Mouse (Mus musculus) lung, postnatal 0 days (tissue): ENCODE measurements at regions not wholly inside any gene's neighbourhood (a gene's known extent, or its start where the extent isn't known, plus 50 kb on each side); places are given as distances from the start of the nearest gene placed in this dataset.
A peak's percentile ranks its signal among the peaks of the same experiment; 100 is the strongest.

Source experiments
- ATAC-seq: fragments of 200-750 bp; cut with Nextera tagmentation; 2 replicates; pipeline ENCODE4 v1.8.0; 2017; ENCODE audit warnings: moderate library complexity
- DNase-seq: peaks from one replicate; pipeline ENCODE4 v3.0.0-alpha.2; 2016; ENCODE audit warnings: low spot score
- H3K27ac ChIP-seq: fragments of 300-500 bp; sonication (generic); 2 replicates; pipeline ENCODE4 v1.5.1; 2014; ENCODE audit warnings: antibody characterized with exemption, mild to moderate bottlenecking, low read length, mixed read lengths
- H3K27me3 ChIP-seq: fragments of 300-500 bp; sonication (generic); replicated peaks from 2 replicates; pipeline ENCODE4 v1.6.1; 2014; ENCODE audit warnings: low read length, mixed read lengths; ENCODE audit not compliant: insufficient read depth
- H3K36me3 ChIP-seq: fragments of 300-500 bp; sonication (generic); 2 replicates; pipeline ENCODE4 v1.6.1; 2014; ENCODE audit warnings: low read length, mixed read lengths; ENCODE audit not compliant: insufficient read depth
- H3K4me1 ChIP-seq: fragments of 300-500 bp; sonication (generic); 2 replicates; pipeline ENCODE4 v1.6.1; 2014; ENCODE audit warnings: antibody characterized with exemption, low read depth, low read length, mixed read lengths; ENCODE audit not compliant: insufficient read depth
- H3K4me2 ChIP-seq: fragments of 300-500 bp; sonication (generic); replicated peaks from 2 replicates; pipeline ENCODE4 v1.6.1; 2014; ENCODE audit warnings: low read depth, mild to moderate bottlenecking, low read length, moderate library complexity, mixed read lengths
- H3K4me3 ChIP-seq: fragments of 300-500 bp; sonication (generic); 2 replicates; pipeline ENCODE4 v1.5.1; 2014; ENCODE audit warnings: low read depth, low read length
- H3K9ac ChIP-seq: fragments of 300-500 bp; sonication (generic); replicated peaks from 2 replicates; pipeline ENCODE4 v1.6.1; 2014; ENCODE audit warnings: low read depth, mild to moderate bottlenecking
- H3K9me3 ChIP-seq: fragments of 300-500 bp; sonication (generic); 2 replicates; pipeline ENCODE4 v1.6.1; 2016; ENCODE audit warnings: low read length, mixed read lengths
- CTCF ChIP-seq: IDR thresholded peaks from 2 replicates; pipeline ENCODE4 v1.5.1; 2016; ENCODE audit warnings: antibody characterized with exemption, mild to moderate bottlenecking
- EP300 ChIP-seq: IDR thresholded peaks from 2 replicates; pipeline ENCODE4 v1.6.1; 2016; ENCODE audit warnings: antibody characterized with exemption, mild to moderate bottlenecking, control low read depth
- WGBS: fragments of 180-500 bp; shearing (Covaris S2); extraction: QIAGEN DNeasy Blood & Tissue Kit; methylation state at CpG from one replicate; pipeline ENCODE4 v1.1.7; 2014; 5-methylcytosine and 5-hydroxymethylcytosine counted together

GRCm38 (mm10) chr10:83984697-83985415 lies 262.2 kb downstream of the 1500009L16Rik start:
- no peaks in the 10 kb centered on the region for H3K27me3 ChIP-seq
- no peaks in the 10 kb centered on the region for H3K9me3 ChIP-seq
- 0 out of 2 replicates have a peak, but pooled peaks have one; percentile 17 for ATAC-seq
- H3K4me1 ChIP-seq, result no peaks in the 10 kb centered on the region
- no peak for DNase-seq
- no peak overlapping the region for H3K4me2 ChIP-seq
- H3K36me3 ChIP-seq, result no peaks in the 10 kb centered on the region
- no peak overlapping the region for H3K27ac ChIP-seq
- H3K9ac ChIP-seq, result no peak overlapping the region
- no peak overlapping the region for H3K4me3 ChIP-seq
- TF ChIP-seq CTCF (no peak), EP300 (no peak)
- WGBS, result 59% methylated on average over 12 of the region's 12 CpGs

DNA sequence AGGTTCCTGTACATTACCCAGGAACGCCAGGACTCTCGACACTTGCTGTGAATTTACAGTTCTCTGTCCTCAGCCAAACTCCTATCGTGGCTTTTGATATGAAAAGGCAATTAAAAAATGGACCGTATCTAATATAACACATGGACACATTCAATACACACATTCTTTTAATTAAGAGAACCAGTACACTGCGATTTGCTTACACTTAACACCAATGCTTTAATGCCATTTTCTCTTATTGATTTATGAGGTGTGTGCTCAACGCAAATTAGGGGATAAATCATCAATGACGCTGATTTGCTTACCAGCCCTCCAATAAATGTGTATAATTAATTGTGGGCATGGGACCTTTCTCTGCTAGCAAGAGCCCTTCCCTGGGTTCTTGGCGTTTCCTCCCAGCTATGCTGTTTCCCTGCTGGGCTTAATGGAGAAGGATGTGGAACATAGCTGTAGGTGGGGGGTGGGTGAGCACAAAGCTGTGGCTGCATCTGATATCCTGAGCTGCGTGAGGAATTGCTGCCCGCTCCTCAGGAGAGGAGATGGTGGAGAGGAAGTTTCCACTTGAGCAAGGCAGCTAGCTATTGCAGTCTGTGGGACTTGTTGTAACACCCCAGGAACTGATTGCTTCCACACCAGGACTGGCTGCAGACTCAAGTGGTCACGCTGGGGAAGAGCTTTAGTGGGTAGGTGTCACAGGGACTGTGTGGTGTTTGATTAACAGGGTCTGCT lies 270.1 kb downstream of the 1500009L16Rik start:
- H3K9me3 ChIP-seq, result no peaks in the 10 kb centered on the region
- 48% methylated on average over 11 of the region's 11 CpGs for WGBS
- H3K36me3 ChIP-seq, result no peaks in the 10 kb centered on the region
- TF ChIP-seq EP300, result no peak
- no peak for TF ChIP-seq CTCF
- H3K27me3 ChIP-seq, result no peaks in the 10 kb centered on the region
- DNase-seq (peak; percentile 43), ATAC-seq (peak; percentile 27; the same call in 1 of the 2 replicates)
- H3K4me2 ChIP-seq, result no peak overlapping the region
- H3K4me1 ChIP-seq, result peaks cover 4% of the 10 kb centered on the region; the same call in 1 of the 2 replicates
- H3K4me3 ChIP-seq, result no peak overlapping the region
- H3K9ac ChIP-seq, result no peak overlapping the region
- H3K27ac ChIP-seq, result no peak overlapping the region

GRCm38 (mm10) chr10:83995026-83995600 lies 272.4 kb downstream of the 1500009L16Rik start:
- ATAC-seq, result no peak
- TF ChIP-seq CTCF (no peak), EP300 (no peak)
- Histone ChIP-seq H3K27me3 (no peaks in the 10 kb centered on the region), H3K27ac (no peak overlapping the region), H3K4me1 (peaks cover 4% of the 10 kb centered on the region; the same call in 1 of the 2 replicates), H3K9me3 (no peaks in the 10 kb centered on the region), H3K4me3 (no peak overlapping the region), H3K9ac (no peak overlapping the region), H3K4me2 (no peak overlapping the region), H3K36me3 (no peaks in the 10 kb centered on the region)
- 40% methylated on average over 6 of the region's 6 CpGs for WGBS
- DNase-seq, result no peak

DNA sequence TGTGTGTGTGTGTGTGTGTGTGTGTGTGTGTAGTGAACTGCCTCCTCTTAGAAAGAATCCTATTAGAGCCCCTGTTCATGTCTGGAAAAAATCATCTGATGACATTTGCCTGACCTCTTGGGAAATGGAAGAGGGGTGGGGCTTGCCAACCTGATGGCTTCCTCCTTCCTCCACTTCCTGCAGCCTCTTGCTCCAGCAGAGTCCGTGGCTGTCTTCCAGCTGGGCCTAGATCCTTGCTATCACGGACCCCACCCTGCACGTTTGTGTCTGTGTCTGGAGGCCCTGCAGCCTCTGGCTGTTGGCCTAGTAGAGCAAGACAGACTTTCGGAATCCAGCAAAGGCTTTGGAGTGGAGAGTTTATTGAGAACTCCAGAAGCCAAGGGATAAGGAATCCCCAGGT lies 273.2 kb downstream of the 1500009L16Rik start:
- Histone ChIP-seq H3K4me1 (peaks cover 4% of the 10 kb centered on the region; the same call in 1 of the 2 replicates), H3K27ac (no peak overlapping the region), H3K27me3 (no peaks in the 10 kb centered on the region), H3K9me3 (no peaks in the 10 kb centered on the region), H3K4me3 (no peak overlapping the region), H3K4me2 (no peak overlapping the region), H3K9ac (no peak overlapping the region), H3K36me3 (no peaks in the 10 kb centered on the region)
- DNase-seq, result peak; percentile 82
- TF ChIP-seq CTCF (no peak), EP300 (no peak)
- WGBS, result 19% methylated on average over 4 of the region's 4 CpGs
- ATAC-seq, result peak; percentile 86

DNA sequence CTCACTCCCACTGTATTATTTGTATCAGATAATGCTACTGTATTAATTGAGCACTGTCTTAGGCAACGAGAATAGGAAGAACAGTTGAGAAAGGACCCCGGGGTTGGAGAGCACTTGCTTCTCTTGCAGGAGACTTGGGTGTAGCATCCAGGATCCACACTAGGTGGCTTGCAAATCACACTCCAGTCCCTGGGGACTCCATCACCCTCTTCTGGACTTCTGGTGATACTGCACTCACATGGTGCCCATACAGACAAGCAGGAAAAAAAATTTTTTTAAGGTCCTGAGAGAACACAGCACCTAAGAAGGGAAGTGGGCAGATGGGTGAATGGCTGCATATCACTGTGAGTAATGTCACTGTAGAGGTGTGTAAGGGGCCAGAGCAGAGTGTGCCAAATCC lies 273.8 kb downstream of the 1500009L16Rik start:
- H3K27me3 ChIP-seq, result no peaks in the 10 kb centered on the region
- WGBS, result 77% methylated on average over 2 of the region's 2 CpGs
- H3K4me2 ChIP-seq, result no peak overlapping the region
- peaks cover 4% of the 10 kb centered on the region; the same call in 1 of the 2 replicates for H3K4me1 ChIP-seq
- DNase-seq (peak; percentile 27), ATAC-seq (no peak)
- no peak overlapping the region for H3K9ac ChIP-seq
- H3K27ac ChIP-seq, result no peak overlapping the region
- no peak overlapping the region for H3K4me3 ChIP-seq
- H3K36me3 ChIP-seq, result no peaks in the 10 kb centered on the region
- H3K9me3 ChIP-seq, result no peaks in the 10 kb centered on the region
- TF ChIP-seq CTCF (peak; percentile 63), EP300 (no peak)
